Mouse (Mus musculus) heart, embryonic 12.5 days (tissue): ENCODE results near the gene Dohh. TPM values are rescaled to one million over a fixed set of nuclear protein-coding genes. Genes with fewer than 3 reads are reported as not detected.

Experiments used
- ATAC-seq: fragments of 200-750 bp; cut with Nextera tagmentation; 2 replicates; pipeline ENCODE4 v1.8.0; 2017; ENCODE audit warnings: moderate TSS enrichment, moderate library complexity; ENCODE audit not compliant: insufficient number of reproducible peaks, low FRiP score
- H3K27ac ChIP-seq: fragments of 300-500 bp; sonication (generic); 2 replicates; pipeline ENCODE4 v1.5.1; 2016; ENCODE audit warnings: mild to moderate bottlenecking, moderate library complexity; ENCODE audit not compliant: poor library complexity, severe bottlenecking
- H3K27me3 ChIP-seq: fragments of 300-500 bp; sonication (generic); replicated peaks from 2 replicates; pipeline ENCODE4 v1.6.1; 2016; ENCODE audit warnings: mild to moderate bottlenecking, moderate library complexity
- H3K36me3 ChIP-seq: fragments of 300-500 bp; sonication (generic); 2 replicates; pipeline ENCODE4 v1.6.1; 2016; ENCODE audit warnings: mild to moderate bottlenecking, moderate library complexity
- H3K4me1 ChIP-seq: fragments of 300-500 bp; sonication (generic); replicated peaks from 2 replicates; pipeline ENCODE4 v1.6.1; 2016; ENCODE audit warnings: mild to moderate bottlenecking
- H3K4me2 ChIP-seq: fragments of 300-500 bp; sonication (generic); 2 replicates; pipeline ENCODE4 v1.6.1; 2016; ENCODE audit warnings: mild to moderate bottlenecking, moderate library complexity
- H3K4me3 ChIP-seq: fragments of 300-500 bp; sonication (generic); 2 replicates; pipeline ENCODE4 v1.5.1; 2016; ENCODE audit warnings: mild to moderate bottlenecking
- H3K9ac ChIP-seq: fragments of 300-500 bp; sonication (generic); 2 replicates; pipeline ENCODE4 v1.6.1; 2016; ENCODE audit warnings: mild to moderate bottlenecking, moderate library complexity
- H3K9me3 ChIP-seq: fragments of 300-500 bp; sonication (generic); replicated peaks from 2 replicates; pipeline ENCODE4 v1.6.1; 2016; ENCODE audit warnings: mild to moderate bottlenecking, moderate library complexity
- WGBS: fragments of 180-500 bp; shearing (Covaris S2); methylation state at CpG from one replicate; pipeline ENCODE4 v1.1.7; 2016; 5-methylcytosine and 5-hydroxymethylcytosine counted together
- polyA plus RNA-seq: library from polyadenylated mRNA; unstranded; fragments of >200 nt; fragmentation: Nextera tagmentation; extraction: Ambion mirVana; gene quantifications from 2 replicates; pipeline ENCODE4 v1.2.1, GENCODE M21; 2016

Gene Dohh
- polyA plus RNA-seq, 1 experiment from 2014 or later, result 66.9 TPM

DNA sequence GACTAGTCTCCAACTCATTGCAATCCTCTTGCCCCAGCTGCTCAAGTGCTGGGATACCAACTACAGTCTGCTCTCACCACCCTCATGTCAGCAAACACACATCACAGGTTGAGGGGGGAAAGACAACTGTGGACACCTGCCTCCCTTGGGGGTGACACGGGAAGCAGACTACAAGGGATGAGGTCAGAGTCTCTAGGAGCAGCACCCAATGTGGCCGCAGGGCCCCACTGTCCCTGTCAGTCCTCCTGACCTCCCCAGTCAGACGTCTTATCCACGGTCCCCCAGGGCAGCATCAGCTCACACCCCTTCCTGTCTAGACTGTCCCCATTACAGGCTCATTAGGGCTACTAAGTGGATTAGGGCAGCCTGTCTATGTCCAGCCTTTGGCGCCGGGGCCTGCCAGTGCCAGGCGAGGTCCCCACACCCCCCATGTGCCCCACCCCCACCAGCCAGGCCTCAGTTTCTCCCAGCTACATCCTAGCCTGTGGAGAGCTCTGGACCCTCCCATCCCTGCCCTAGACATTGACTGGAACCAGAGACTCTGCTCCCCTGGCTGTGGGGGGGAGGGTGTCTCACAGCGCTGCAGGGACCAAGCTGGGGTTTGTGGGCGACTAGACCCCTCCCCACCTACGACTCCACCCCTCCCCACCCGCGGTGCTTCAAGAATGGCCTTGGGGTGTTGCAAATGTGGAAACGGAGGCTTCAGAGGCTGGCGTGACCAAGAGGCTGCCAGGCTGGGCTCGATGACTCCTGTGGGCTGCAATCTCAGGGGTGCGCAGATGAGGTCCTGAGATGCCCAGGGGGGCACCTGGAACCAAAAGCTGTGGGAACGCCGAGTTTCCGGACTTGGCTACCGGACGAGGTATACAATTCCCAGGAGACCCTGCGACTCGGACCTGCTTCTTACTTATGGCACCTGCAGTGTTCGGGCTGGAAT, 22.5 kb downstream of the Dohh start:
- H3K9ac ChIP-seq, result peak overlapping the region; percentile 63
- peaks cover 57% of the 10 kb centered on the region for H3K36me3 ChIP-seq
- peak overlapping the region; percentile 76 for H3K27ac ChIP-seq
- no peaks in the 10 kb centered on the region for H3K9me3 ChIP-seq
- H3K4me1 ChIP-seq, result peaks cover 96% of the 10 kb centered on the region
- 0 out of 2 replicates have a peak, but pooled peaks cover 5% of the 10 kb centered on the region for H3K27me3 ChIP-seq
- WGBS, result 21% methylated on average over 24 of the region's 24 CpGs
- ATAC-seq, result no peak
- peak overlapping the region; percentile 41 for H3K4me3 ChIP-seq
- peak overlapping the region; percentile 66 for H3K4me2 ChIP-seq

DNA sequence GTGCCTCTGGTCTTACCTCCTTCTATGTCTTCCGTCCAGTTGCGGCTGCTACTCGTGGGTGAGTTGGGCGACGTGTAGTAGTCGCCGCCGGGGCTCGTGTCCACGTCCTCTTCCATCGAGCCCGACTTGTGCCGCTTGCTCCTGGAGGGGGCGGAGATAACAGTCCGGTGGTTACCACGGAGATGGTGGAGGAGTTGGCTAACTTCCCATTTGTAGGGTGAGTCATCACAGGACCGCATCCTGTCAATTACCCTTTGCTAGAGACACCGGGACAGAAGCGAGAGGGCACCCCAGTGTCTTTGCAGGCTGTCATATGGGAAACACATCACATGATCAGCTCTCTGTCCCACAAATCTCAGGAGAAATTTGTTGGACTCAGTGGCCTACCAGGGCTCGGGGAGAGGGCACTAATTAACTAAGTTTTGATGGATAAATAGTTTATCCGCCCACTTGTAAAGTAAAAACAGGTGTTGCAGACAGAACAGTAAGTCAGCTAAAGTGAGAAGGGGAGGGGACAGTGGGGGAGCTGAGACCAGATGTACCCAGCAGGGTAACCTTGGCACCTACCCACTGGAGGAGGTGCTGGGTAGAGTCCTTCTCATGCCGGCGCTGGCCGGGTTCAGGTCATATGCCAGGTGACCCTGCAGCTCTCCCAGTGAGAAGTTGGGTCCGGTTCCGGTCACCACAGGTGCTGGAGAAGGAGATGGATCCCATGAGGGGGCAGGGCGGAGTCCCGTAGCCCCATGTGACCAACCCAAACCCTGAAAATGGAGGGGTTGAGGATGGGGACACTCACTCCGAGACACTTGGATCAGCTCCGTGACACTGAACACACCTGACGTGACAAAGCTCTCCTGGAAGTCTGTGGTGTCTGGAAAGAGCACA, 23.6 kb downstream of the Dohh start:
- Histone ChIP-seq H3K4me3 (peak overlapping the region; percentile 41), H3K9ac (peak overlapping the region; percentile 63), H3K4me2 (peak overlapping the region; percentile 66), H3K27me3 (0 out of 2 replicates have a peak, but pooled peaks cover 5% of the 10 kb centered on the region), H3K9me3 (no peaks in the 10 kb centered on the region), H3K27ac (peak overlapping the region; percentile 92), H3K4me1 (peaks cover 96% of the 10 kb centered on the region), H3K36me3 (peaks cover 54% of the 10 kb centered on the region)
- ATAC-seq, result peak; percentile 40; the same call in 1 of the 2 replicates
- 22% methylated on average over 31 of the region's 31 CpGs for WGBS

DNA sequence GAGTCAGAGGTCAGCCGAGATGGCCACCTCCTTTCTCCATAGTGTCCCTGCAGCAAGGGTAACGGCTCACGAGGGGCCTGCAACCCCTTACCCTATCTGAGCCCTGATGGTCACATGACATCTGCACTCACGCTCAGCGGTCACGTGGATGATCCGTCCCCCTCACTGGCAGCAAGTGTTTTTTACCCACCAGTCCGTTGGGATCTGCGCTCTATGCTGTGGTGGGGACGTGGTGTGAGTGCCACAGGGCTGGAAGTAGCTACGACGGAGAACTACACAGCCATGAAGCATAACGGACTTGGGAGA, 24.1 kb downstream of the Dohh start:
- Histone ChIP-seq H3K27ac (peak overlapping the region; percentile 92), H3K9ac (peak overlapping the region; percentile 15; the same call in 1 of the 2 replicates), H3K9me3 (no peaks in the 10 kb centered on the region), H3K4me1 (peaks cover 96% of the 10 kb centered on the region), H3K36me3 (peaks cover 48% of the 10 kb centered on the region), H3K4me2 (no peak overlapping the region), H3K27me3 (0 out of 2 replicates have a peak, but pooled peaks cover 5% of the 10 kb centered on the region), H3K4me3 (no peak overlapping the region)
- 37% methylated on average over 13 of the region's 13 CpGs for WGBS
- no peak for ATAC-seq

DNA sequence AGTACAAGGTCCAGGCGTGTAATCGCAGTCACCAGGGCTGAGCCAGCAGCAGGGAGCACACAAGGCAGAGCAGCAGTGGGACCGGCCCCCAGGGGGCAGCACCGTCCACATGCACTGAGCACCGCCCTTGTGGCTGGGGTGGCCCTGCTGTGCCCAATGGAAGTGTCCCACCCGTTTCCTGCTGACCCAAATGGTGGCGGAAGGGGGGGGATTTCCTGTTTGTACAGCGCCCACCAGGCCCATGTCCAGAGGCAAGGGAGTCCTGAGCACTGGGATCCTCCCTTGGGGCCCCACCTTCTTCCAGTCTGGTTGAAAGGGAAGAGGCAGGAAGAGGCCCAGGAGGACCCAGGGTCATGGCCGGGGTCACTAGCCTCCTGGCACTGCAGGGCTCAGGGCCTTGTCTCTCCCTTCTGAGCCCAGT, 24.7 kb downstream of the Dohh start:
- H3K36me3 ChIP-seq, result peaks cover 43% of the 10 kb centered on the region
- H3K27ac ChIP-seq, result peak overlapping the region; percentile 92
- H3K4me3 ChIP-seq, result no peak overlapping the region
- no peaks in the 10 kb centered on the region for H3K9me3 ChIP-seq
- peaks cover 97% of the 10 kb centered on the region for H3K4me1 ChIP-seq
- peak overlapping the region; percentile 15; the same call in 1 of the 2 replicates for H3K9ac ChIP-seq
- H3K4me2 ChIP-seq, result no peak overlapping the region
- H3K27me3 ChIP-seq, result 0 out of 2 replicates have a peak, but pooled peaks cover 5% of the 10 kb centered on the region
- ATAC-seq, result peak; percentile 49
- WGBS, result 20% methylated on average over 9 of the region's 9 CpGs

DNA sequence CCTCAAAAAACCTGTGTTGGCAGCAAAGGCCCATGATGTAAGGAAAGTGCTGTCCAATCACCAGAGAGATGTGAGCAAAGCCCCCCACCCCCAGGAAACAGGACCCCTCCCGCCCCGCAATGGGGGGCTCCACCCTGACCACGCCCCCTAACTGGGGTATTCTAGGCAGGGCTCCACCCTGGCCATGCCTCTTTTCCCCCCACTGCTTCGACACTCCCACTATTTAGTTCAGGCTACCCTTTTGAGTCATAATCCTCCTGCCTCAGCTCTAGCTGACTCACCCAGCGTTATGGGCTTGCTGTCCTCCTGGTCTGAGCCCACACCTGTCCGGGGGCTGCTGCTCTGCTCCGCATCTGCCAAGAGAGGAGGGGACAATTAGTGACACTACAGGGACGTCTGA, 25.1 kb downstream of the Dohh start:
- Histone ChIP-seq H3K4me3 (0 out of 2 replicates have a peak overlapping the region, but pooled peaks have one; percentile 11), H3K9ac (peak overlapping the region; percentile 26; the same call in 1 of the 2 replicates), H3K9me3 (no peaks in the 10 kb centered on the region), H3K36me3 (peaks cover 39% of the 10 kb centered on the region), H3K27ac (peak overlapping the region; percentile 92), H3K27me3 (0 out of 2 replicates have a peak, but pooled peaks cover 5% of the 10 kb centered on the region), H3K4me2 (peak overlapping the region; percentile 37), H3K4me1 (peaks cover 97% of the 10 kb centered on the region)
- ATAC-seq, result peak; percentile 19
- 25% methylated on average over 8 of the region's 8 CpGs for WGBS

DNA sequence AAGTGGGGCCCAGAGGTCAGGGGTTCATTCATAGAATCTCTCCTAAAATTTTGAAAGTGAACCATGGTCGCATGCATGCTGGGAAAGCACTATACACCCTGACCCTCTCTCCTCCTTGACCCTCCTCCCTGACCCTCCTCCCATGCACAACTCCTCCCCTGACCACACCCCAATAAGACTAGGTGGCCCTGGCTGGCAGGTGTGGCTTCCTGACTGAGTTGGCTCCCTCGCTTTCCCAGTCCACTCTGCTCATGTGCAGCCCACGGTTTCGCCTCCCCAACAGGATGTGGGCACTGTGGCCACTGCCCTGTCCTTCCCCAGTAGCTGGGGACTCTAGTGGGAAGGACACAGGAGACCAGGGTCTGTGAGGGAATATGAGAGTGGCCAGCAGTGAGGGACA, 26.1 kb downstream of the Dohh start:
- Histone ChIP-seq H3K4me2 (peak overlapping the region; percentile 37), H3K9me3 (no peaks in the 10 kb centered on the region), H3K27ac (peak overlapping the region; percentile 92), H3K9ac (peak overlapping the region; percentile 8; the same call in 1 of the 2 replicates), H3K36me3 (peaks cover 29% of the 10 kb centered on the region), H3K4me3 (peak overlapping the region; percentile 11; the same call in 1 of the 2 replicates), H3K27me3 (no peaks in the 10 kb centered on the region), H3K4me1 (peaks cover 100% of the 10 kb centered on the region)
- ATAC-seq, result no peak
- WGBS, result 62% methylated on average over 4 of the region's 4 CpGs

DNA sequence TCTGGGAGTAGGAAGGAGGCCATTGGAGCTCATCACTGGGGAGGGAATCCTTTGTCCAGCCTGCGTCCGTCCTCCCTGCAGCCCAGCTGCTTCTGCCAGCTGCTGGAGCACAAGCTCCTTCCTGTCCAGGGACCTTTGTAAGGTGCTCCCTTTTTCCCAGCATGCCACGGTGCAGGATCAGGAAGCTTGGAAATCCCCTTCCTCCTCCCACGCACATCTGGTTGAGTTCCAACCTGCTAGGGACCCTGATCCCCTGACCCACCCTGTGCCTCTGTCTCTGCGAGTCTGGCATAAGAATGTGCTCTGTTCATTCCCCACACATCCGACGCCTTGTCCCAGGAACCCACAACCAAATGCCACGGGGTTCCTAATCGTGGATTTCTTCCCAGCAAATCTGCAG, 26.8 kb downstream of the Dohh start:
- Histone ChIP-seq H3K9me3 (no peaks in the 10 kb centered on the region), H3K27ac (peak overlapping the region; percentile 92), H3K4me1 (peaks cover 100% of the 10 kb centered on the region), H3K4me3 (no peak overlapping the region), H3K4me2 (peak overlapping the region; percentile 37; the same call in 1 of the 2 replicates), H3K9ac (no peak overlapping the region), H3K27me3 (no peaks in the 10 kb centered on the region), H3K36me3 (peaks cover 24% of the 10 kb centered on the region; the same call in 1 of the 2 replicates)
- 66% methylated on average over 9 of the region's 9 CpGs for WGBS
- no peak for ATAC-seq

DNA sequence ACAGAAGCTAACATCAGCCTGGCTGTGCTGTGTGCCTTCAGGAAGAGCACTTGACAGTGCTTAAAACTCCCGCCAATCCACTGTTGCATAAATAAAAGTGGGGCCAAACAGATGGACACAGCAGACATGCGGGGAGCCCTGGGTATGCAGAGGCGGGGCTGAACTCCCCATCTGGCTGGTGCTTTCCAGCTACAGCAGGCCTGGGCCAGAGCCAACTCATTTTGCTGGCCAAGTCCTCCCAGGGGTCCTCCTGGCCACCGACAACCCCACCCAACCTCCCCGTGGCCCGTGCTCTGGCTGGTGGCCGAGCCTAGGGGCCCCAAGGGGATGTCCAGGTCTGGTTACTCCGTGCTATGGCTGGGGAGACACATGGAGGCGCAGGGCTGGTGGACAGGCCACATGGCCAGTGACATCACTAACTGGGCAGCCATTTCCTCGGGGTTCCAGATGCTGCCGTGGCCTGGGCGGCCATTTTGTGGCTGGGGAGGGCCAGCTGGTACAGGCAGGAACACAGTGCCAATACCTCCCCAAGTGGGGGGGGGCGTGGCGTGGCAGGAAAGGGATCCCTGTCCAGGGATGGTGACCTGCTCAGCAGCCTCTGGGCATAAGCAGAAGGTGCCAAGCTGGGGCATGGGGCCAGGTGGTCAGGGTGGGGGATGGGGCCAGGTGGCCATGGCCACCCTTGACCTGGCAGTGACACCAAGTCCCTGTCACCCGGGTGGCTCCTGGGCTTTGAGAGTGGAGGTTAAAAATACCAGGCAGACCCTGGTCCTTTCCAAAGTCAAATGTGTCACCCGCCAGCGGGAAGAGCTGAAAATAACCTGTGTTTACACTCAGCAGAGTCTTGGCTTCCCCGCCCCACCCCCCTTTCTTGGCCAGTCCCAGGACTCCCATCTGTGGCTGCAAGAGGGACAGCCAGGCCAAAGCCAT, 27.5 kb downstream of the Dohh start:
- Histone ChIP-seq H3K4me1 (peaks cover 100% of the 10 kb centered on the region), H3K9ac (peak overlapping the region; percentile 49), H3K27me3 (no peaks in the 10 kb centered on the region), H3K4me2 (peak overlapping the region; percentile 12; the same call in 1 of the 2 replicates), H3K27ac (peak overlapping the region; percentile 92), H3K36me3 (peaks cover 17% of the 10 kb centered on the region; the same call in 1 of the 2 replicates), H3K4me3 (no peak overlapping the region), H3K9me3 (no peaks in the 10 kb centered on the region)
- WGBS, result 47% methylated on average over 18 of the region's 18 CpGs
- no peak for ATAC-seq

DNA sequence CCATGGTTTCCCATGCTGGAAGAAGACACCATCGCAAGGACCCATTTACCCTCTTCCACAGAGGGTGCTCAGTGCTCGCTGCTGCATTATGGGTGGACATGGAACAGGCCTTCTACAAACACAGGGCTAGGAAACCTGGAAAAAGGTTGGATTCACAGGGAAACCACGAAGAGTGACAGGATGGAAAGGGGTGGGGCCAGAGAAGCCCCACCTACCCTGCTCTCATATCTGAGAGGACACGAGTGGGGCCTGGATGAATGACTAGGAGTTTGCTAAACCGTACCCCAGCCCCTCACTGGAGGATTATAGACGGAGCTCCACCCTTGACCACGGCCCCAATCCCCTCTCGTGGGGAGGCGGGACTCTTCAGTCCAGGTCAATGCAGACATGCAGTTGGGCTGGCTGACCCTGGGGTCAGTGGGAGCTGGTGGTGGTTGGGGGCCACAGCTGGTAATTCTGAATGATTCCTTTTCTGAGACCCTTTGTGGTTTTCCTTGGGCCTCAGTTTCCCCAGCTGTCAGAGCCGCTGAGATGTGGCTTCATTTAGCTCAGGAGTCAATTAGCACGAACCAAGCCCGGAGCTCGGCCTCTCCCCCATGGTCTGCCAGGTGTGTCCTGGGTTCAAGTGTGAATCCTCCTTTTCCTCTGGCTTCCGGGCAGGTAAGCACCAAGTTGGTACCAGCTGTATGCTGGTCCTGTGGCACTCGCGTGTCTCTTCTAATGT, 28.5 kb downstream of the Dohh start:
- Histone ChIP-seq H3K36me3 (peaks cover 16% of the 10 kb centered on the region; the same call in 1 of the 2 replicates), H3K4me3 (no peak overlapping the region), H3K9ac (peak overlapping the region; percentile 28), H3K4me1 (peaks cover 100% of the 10 kb centered on the region), H3K27me3 (no peaks in the 10 kb centered on the region), H3K4me2 (peak overlapping the region; percentile 12; the same call in 1 of the 2 replicates), H3K27ac (peak overlapping the region; percentile 92), H3K9me3 (no peaks in the 10 kb centered on the region)
- no peak for ATAC-seq
- WGBS, result 70% methylated on average over 16 of the region's 16 CpGs
